Mouse (Mus musculus) brain, embryonic 14.5 days (tissue): ENCODE data around the gene Ggact. TPM values are rescaled to one million over a fixed set of nuclear protein-coding genes. Genes with fewer than 3 reads are reported as not detected.

Source experiments
- DNase-seq: peaks from one replicate; pipeline ENCODE4 v3.0.0-alpha.2; 2011; ENCODE audit warnings: low read depth
- CTCF ChIP-seq: fragments of 200-500 bp; IDR thresholded peaks from 2 replicates; pipeline ENCODE4 v1.5.1; 2012; ENCODE audit warnings: inconsistent platforms, mild to moderate bottlenecking, moderate library complexity, borderline replicate concordance; ENCODE audit not compliant: insufficient read depth, insufficient read length; ENCODE audit errors: extremely low read depth
- POLR2A ChIP-seq: fragments of 200-500 bp; IDR thresholded peaks from 2 replicates; pipeline ENCODE4 v1.6.1; 2012; ENCODE audit warnings: mild to moderate bottlenecking, inconsistent platforms, borderline replicate concordance; ENCODE audit not compliant: poor library complexity, insufficient read depth, insufficient read length, severe bottlenecking; ENCODE audit errors: extremely low read depth
- polyA plus RNA-seq: library from polyadenylated mRNA; depleted of rRNA; stranded (reverse); fragments of >200 nt; gene quantifications from 2 replicates; pipeline ENCODE4 v1.2.3, GENCODE M21; 2012

Gene Ggact
- polyA plus RNA-seq, 1 experiment, result 8.4 TPM

DNA sequence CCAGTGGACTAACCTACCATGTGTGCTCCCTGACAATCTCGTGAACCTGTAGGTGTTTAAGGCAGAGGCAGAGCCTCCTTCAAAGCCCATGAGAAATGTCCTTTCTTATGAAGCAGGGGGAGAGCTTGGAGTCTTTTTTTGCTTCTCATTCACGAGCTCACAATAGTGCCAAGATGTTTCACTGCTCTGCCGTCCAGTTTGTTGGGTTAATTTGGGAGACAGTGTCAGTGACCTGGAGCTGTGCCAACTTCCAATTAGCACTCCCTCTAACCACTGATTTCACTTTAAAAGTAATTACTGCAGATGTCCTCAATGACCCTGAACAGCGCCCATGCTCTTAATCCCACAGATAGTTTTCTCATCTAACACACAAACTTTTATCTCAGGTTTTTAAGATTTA, 50.9 kb downstream of the Ggact start:
- TF ChIP-seq CTCF (no peak), POLR2A (no peak)
- peak; percentile 89 for DNase-seq

DNA sequence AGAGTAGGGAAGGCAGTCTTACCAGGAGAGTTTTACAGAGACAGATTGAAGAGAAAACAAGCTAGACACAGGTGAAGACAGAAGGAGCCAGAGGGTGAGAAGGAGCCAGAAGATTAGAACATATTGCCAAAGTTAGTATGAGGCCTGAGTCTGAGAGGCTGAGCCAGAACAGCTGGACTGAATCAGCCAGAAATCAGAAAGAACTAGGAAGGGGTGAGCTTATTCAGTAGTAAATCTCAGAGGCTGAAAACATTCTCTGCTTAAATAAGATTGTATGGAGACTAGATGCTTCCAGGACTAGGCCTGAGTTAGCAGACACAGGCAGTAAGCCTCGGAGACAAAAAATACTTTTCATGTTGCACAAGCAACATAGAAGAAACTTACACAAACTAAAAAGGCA, 53.8 kb downstream of the Ggact start:
- no peak for DNase-seq
- no peak for TF ChIP-seq POLR2A
- TF ChIP-seq CTCF, result no peak

DNA sequence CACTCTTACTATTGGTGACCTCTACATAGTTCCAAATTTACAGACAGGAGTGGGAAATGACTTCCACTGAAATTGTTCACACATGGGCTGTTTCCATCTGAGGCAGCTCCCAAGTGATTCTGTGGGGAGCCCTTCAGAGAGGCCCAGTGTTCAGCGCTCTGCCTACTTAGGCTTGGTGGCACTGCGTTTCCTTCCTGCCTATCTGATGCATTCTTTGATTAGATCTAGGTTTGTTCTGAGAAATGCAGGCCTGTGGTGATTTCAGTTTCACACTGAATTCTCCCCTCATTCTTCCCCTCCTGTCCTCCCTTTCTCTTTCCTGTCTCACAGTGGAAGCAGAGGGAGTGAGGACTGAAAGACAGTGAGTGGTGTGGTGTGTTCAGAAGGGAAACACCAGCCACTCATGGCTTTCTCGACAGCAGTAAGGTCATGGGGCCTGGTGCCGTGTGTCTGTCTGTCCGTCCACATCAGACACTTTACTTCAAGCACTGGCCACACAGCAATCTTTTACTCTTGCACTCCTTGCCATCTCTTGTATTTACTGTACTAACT, 61.0 kb downstream of the Ggact start:
- TF ChIP-seq POLR2A, result no peak

GRCm38 (mm10) chr14:122837018-122837417, 76.5 kb downstream of the Ggact start:
- no peak for TF ChIP-seq POLR2A
- no peak for TF ChIP-seq CTCF
- no peak for DNase-seq

More for the DNA sequence above, 61.0 kb downstream of the Ggact start:
- no peak for DNase-seq

GRCm38 (mm10) chr14:122836221-122836620, 77.3 kb downstream of the Ggact start:
- TF ChIP-seq CTCF (no peak), POLR2A (no peak)
- peak; percentile 22 for DNase-seq

- no peak for TF ChIP-seq CTCF
- no peak for DNase-seq
Measured at GRCm38 (mm10) chr14:122835487-122836190, 77.9 kb downstream of the Ggact start.

DNA sequence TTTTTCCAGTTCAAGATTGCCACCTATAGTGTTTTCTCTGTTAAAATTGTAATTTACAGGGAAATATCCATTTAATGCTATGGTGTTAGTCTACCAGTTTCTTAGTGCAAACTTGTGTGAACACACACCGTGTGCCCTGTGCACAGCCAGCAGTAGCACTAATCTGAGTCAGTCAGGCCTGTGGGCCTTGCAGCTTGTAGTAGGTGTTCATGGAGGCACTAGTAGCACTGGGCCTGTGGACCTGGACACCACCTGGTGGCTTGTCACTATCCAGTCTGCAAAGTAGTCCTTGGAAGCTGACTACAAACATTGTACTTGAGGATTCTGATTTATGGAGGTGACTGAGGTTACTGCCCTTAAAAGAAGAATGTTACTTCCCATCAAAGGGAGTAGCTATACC, 78.8 kb downstream of the Ggact start:
- TF ChIP-seq CTCF (no peak), POLR2A (no peak)
- no peak for DNase-seq

DNA sequence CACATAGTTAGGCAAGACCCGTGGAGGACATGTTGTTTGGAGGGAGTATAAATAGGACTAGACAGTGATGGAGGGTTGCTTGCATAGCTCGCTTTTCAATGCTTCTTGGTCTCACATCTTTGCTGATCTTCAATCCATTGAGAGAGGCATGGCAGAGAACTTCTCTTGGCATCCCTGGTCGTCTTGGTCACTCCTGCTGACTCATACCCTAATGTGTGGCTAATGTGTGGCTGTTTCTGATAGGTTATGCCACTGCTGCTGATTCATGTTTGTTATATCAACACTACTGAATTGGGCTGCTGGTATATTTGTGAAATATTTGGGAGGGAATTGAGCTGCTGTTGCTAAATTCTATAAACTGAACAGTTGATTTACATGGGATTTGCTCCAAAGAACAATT, 79.9 kb downstream of the Ggact start:
- no peak for TF ChIP-seq CTCF
- no peak for TF ChIP-seq POLR2A
- DNase-seq, result no peak

GRCm38 (mm10) chr14:122830433-122830832, 83.1 kb downstream of the Ggact start:
- TF ChIP-seq POLR2A (no peak), CTCF (no peak)
- DNase-seq, result no peak

DNA sequence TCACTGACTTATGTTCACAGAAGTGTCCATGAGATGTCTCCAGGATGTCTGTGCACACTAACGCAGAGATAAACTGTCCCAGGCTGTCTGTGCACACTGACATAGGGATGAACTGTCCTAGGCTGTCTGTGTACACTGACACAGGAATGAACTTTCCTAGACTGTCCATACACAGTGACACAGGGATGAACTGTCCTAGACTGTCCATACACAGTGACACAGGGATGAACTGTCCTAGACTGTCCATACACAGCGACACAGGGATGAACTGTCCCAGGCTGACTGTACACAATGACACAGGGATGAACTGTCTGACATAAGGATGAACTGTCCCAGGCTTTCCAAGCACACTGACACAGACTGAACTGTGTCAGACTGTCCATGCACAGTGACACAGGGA, 88.1 kb downstream of the Ggact start:
- TF ChIP-seq CTCF (no peak), POLR2A (no peak)
- DNase-seq, result no peak

- no peak for TF ChIP-seq CTCF
- no peak for DNase-seq
Measured at GRCm38 (mm10) chr14:122823791-122824190, 89.8 kb downstream of the Ggact start.

DNA sequence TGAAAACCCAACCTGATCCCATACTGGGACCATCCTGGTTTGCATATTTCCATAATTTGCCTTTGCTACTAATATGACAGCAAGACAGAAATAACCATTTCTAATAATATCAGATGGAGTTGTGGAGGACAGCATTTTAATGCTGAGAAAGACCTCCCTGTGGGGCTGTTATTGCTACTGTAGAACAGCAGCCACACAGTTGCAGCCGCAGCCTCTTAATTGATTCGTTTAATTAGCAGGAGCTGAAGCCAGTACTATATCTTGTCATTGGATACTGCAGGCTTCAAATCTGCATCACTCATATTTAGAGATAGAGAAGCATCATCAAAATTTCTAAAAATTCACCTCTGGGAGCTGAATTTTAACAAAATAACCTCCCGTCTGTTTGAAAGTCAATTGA, 92.6 kb downstream of the Ggact start:
- TF ChIP-seq POLR2A, result no peak
- TF ChIP-seq CTCF, result no peak
- peak; percentile 23 for DNase-seq
